Mouse (Mus musculus) midbrain, postnatal 0 days (tissue): Measurements from ENCODE around the gene Smad5. TPM values are rescaled to one million over a fixed set of nuclear protein-coding genes. Genes with fewer than 3 reads are reported as not detected.

Experiments
- ATAC-seq: fragments of 200-750 bp; cut with Nextera tagmentation; 2 replicates; pipeline ENCODE4 v1.8.0; 2017; ENCODE audit warnings: moderate number of reproducible peaks, mild to moderate bottlenecking, moderate TSS enrichment, moderate library complexity; ENCODE audit not compliant: low FRiP score
- DNase-seq: peaks from one replicate; pipeline ENCODE4 v3.0.0-alpha.2; 2015; ENCODE audit warnings: low spot score
- H3K27ac ChIP-seq: fragments of 300-500 bp; sonication (generic); 2 replicates; pipeline ENCODE4 v1.5.1; 2014; ENCODE audit warnings: low read depth, mild to moderate bottlenecking, low read length, mixed read lengths
- H3K27me3 ChIP-seq: fragments of 300-500 bp; sonication (generic); 2 replicates; pipeline ENCODE4 v1.6.1; 2014; ENCODE audit warnings: low read length, control low read depth, mixed read lengths; ENCODE audit not compliant: insufficient read depth
- H3K36me3 ChIP-seq: fragments of 300-500 bp; sonication (generic); 2 replicates; pipeline ENCODE4 v1.6.1; 2014; ENCODE audit warnings: low read length, control low read depth, mixed read lengths; ENCODE audit not compliant: insufficient read depth
- H3K4me1 ChIP-seq: fragments of 300-500 bp; sonication (generic); 2 replicates; pipeline ENCODE4 v1.6.1; 2014; ENCODE audit warnings: mild to moderate bottlenecking, control low read depth, antibody characterized with exemption, low read length, mixed read lengths; ENCODE audit not compliant: insufficient read depth
- H3K4me2 ChIP-seq: fragments of 300-500 bp; sonication (generic); 2 replicates; pipeline ENCODE4 v1.6.1; 2014; ENCODE audit warnings: low read depth, mild to moderate bottlenecking, low read length, mixed read lengths; ENCODE audit not compliant: poor library complexity, severe bottlenecking
- H3K4me3 ChIP-seq: fragments of 300-500 bp; sonication (generic); 2 replicates; pipeline ENCODE4 v1.5.1; 2014; ENCODE audit warnings: low read depth, mild to moderate bottlenecking, low read length, moderate library complexity
- H3K9ac ChIP-seq: fragments of 300-500 bp; sonication (generic); replicated peaks from 2 replicates; pipeline ENCODE4 v1.6.1; 2014; ENCODE audit warnings: mild to moderate bottlenecking, low read length, moderate library complexity, mixed read lengths; ENCODE audit not compliant: poor library complexity, severe bottlenecking
- H3K9me3 ChIP-seq: fragments of 300-500 bp; sonication (generic); 2 replicates; pipeline ENCODE4 v1.6.1; 2016; ENCODE audit warnings: low read length, control low read depth
- CTCF ChIP-seq: IDR thresholded peaks from 2 replicates; pipeline ENCODE4 v1.5.1; 2016; ENCODE audit warnings: antibody characterized with exemption, mild to moderate bottlenecking
- WGBS: fragments of 180-500 bp; shearing (Covaris S2); extraction: QIAGEN DNeasy Blood & Tissue Kit; methylation state at CpG from one replicate; pipeline ENCODE4 v1.1.7; 2014; 5-methylcytosine and 5-hydroxymethylcytosine counted together
- polyA plus RNA-seq: library from polyadenylated mRNA; unstranded; fragments of >200 nt; fragmentation: Nextera tagmentation; extraction: Ambion mirVana; gene quantifications from 2 replicates; pipeline ENCODE4 v1.2.1, GENCODE M21; 2015
- total RNA-seq: library from RNA; depleted of rRNA; stranded (reverse); fragments of >200 nt; gene quantifications from 2 replicates; pipeline ENCODE4 v1.2.3, GENCODE M21; 2014

The Smad5 gene
- total and polyA plus RNA-seq, 2 experiments from 2014 or later = 14.8 to 37.4 TPM

DNA sequence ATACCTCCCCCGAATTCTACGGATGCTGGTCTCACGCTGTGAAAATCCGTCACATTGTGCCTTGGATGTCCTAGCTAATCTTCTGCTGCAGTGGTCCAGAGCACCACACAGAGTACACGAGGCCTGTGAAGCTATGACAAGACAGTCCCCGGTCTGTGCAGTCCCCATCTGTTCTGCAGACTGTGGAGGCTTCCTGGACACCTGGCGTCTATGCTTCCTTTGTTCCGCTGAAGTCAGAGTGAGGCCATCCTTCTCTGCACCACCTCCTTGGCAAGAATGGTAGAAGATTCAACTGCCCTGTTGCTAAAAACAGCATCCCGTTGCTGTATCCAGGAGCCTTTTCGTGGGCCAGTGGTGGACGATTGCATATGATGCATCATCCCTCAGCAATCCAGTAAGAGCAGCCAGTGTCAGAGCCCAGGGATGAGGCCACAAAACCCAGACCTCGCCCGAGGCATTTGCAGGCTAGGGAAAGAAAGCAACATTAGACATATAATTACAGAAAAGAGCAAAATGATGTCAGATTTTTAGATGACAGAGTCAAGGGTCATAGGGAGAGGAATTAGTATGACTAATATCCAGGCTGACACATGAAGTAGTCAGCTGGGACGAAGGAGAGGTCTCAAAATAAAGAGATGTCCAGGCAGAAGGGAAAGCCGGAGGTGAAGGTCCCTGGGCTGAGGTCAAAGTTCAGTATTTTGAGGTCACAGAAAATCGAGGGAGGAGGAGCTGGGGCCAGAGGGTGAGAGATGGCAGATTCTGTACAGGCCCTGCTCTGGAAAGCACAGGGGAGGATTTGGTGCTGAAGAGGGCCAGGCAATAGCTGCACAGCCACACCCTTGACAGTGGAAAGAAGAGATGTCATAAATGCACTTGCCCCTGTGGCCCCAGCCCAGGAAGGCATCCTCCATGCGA lies 38.3 kb upstream of the Smad5 start:
- TF ChIP-seq CTCF = no peak
- H3K27ac ChIP-seq = no peak overlapping the region
- ATAC-seq = no peak
- H3K9ac ChIP-seq = no peak overlapping the region
- no peaks in the 10 kb centered on the region for H3K4me1 ChIP-seq
- H3K4me2 ChIP-seq = no peak overlapping the region
- no peak for DNase-seq
- WGBS = 78% methylated on average over 17 of the region's 17 CpGs
- H3K9me3 ChIP-seq = no peaks in the 10 kb centered on the region
- H3K4me3 ChIP-seq = no peak overlapping the region
- H3K36me3 ChIP-seq = no peaks in the 10 kb centered on the region
- no peaks in the 10 kb centered on the region for H3K27me3 ChIP-seq

DNA sequence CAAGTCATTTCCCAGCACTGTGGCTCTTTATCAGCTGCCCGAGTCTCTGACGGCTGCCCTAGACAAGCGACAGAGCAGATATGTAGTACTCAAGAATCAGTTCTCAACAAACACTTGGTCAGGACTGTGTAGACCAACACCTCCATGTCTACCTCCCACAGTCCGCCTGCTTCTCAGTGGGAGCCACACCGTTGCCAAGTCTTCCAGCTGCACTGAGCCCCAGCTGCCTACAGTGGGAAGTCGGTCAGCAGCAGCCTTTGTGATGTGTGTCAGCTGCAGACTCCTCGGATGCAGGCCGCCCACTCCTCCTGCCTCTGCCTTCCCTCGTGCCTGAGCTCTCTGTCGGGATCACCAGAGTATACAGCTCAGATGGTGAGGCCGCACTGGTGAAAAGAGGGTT lies 31.6 kb upstream of the Smad5 start:
- H3K27ac ChIP-seq = no peak overlapping the region

DNA sequence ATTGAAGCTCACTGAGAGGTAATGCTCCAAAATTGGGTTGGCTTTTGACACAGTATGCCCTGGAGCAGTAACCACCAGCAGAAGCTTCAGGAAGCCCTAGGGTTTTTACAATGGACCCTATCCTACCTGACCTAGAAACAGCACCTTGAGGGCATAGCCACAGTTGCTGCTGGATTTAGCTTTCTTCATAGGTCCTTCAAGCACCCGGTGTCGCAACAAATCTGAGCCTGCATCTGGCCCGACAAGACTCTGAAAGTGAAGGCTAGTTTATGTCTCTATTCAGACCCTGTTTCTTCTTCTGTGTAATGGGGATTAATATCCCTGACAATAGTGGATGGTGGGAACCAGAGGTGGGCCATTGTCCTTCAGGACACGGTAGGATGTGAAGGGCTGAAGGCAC lies 25.1 kb upstream of the Smad5 start:
- no peak overlapping the region for H3K4me3 ChIP-seq
- no peak overlapping the region for H3K9ac ChIP-seq
- H3K36me3 ChIP-seq = no peaks in the 10 kb centered on the region
- 33% methylated on average over 4 of the region's 4 CpGs for WGBS
- TF ChIP-seq CTCF = no peak
- DNase-seq = no peak
- H3K27me3 ChIP-seq = no peaks in the 10 kb centered on the region
- H3K4me2 ChIP-seq = no peak overlapping the region
- H3K4me1 ChIP-seq = 0 out of 2 replicates have a peak, but pooled peaks cover 4% of the 10 kb centered on the region
- ATAC-seq = no peak
- H3K27ac ChIP-seq = no peak overlapping the region
- no peaks in the 10 kb centered on the region for H3K9me3 ChIP-seq

More for the DNA sequence above, 31.6 kb upstream of the Smad5 start:
- Histone ChIP-seq H3K4me3 (no peak overlapping the region), H3K9me3 (no peaks in the 10 kb centered on the region), H3K9ac (no peak overlapping the region), H3K36me3 (no peaks in the 10 kb centered on the region), H3K27me3 (no peaks in the 10 kb centered on the region), H3K4me2 (no peak overlapping the region), H3K4me1 (0 out of 2 replicates have a peak, but pooled peaks cover 4% of the 10 kb centered on the region)
- DNase-seq = no peak
- WGBS = 62% methylated on average over 11 of the region's 11 CpGs
- TF ChIP-seq CTCF = no peak
- ATAC-seq = no peak

DNA sequence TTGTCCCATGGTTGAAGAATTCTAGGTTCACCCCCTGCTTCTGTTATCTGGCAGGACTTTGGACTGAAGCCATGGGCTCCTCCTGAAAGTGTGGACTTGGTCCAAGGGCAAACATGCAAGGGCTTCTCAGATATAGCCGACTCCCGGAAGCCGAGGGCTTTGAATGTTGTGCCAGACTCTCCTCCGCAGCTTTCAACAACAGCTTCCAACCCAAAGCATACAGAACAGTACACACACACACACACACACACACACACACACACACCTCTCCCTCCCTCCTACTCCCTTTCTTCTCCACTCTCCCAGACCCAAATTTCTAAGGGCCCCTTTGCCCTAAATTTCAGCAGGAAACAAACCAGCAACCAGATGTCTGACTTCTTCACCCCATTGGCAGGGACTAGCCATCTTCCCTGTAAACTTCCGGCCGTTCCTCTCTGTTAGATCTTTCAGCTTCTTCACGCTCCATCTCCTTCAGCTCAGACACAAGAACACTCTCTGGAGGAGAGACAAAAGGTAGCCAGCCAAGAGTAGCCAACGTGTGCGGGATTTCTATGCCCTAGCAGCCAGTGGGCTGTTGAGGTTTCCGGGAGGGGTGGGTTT lies 24.5 kb upstream of the Smad5 start:
- Histone ChIP-seq H3K4me3 (no peak overlapping the region), H3K36me3 (no peaks in the 10 kb centered on the region), H3K9ac (no peak overlapping the region), H3K27me3 (no peaks in the 10 kb centered on the region), H3K4me1 (0 out of 2 replicates have a peak, but pooled peaks cover 4% of the 10 kb centered on the region), H3K4me2 (no peak overlapping the region), H3K9me3 (no peaks in the 10 kb centered on the region), H3K27ac (no peak overlapping the region)
- ATAC-seq = no peak
- 30% methylated on average over 10 of the region's 10 CpGs for WGBS
- peak; percentile 75 for DNase-seq
- no peak for TF ChIP-seq CTCF

DNA sequence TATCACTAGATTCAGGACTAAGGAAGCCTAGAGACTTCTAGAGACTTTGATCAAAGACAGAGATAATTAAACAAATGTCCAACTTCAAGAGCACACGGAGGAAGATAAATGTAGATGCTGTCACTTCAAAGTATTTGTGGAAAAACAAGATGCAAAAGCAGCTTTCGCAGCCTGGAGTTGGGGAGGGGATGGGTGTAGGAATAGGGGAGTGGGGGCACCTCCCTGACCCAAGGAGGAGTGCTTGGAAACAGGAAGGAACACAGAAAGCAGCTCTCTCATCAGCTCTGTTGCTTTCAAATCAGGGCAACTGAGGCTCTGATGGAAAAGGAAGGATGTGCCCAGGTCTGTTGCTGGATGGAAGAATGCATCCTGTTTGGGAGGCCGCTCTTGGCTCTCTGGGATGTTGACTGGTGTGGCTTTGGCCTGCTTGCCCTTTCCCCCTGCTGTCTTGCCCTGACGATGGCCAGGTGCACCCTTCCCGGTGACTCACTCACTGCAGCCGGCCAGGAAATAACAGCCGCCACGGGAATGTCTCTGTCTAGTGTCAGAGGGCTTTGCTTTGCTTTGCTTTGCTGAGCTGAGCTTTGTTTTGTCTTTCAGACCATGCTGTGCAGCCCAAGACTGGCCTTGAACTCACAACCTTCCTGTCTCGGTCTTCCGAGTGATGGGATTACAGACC lies 23.8 kb upstream of the Smad5 start:
- Histone ChIP-seq H3K9ac (no peak overlapping the region), H3K4me3 (no peak overlapping the region), H3K9me3 (no peaks in the 10 kb centered on the region), H3K36me3 (no peaks in the 10 kb centered on the region), H3K4me1 (no peaks in the 10 kb centered on the region), H3K4me2 (no peak overlapping the region), H3K27me3 (no peaks in the 10 kb centered on the region), H3K27ac (no peak overlapping the region)
- no peak for DNase-seq
- no peak for ATAC-seq
- WGBS = 55% methylated on average over 10 of the region's 10 CpGs
- TF ChIP-seq CTCF = no peak
